Mouse (Mus musculus): Measurements from ENCODE around the gene Tmem184a. TPM values are rescaled to one million over a fixed set of nuclear protein-coding genes. Genes with fewer than 3 reads are reported as not detected.
A peak's percentile ranks its signal among the peaks of the same experiment; 100 is the strongest.

Gene Tmem184a
- polyA plus RNA-seq, 1 experiment: 7.2 TPM

GRCm38 (mm10) chr5:139821466-139822459, 2.0 kb upstream of the Tmem184a start:
- no peaks in the 10 kb centered on the region for H3K27me3 ChIP-seq (ENCODE audit: control insufficient read depth, insufficient read depth, insufficient read length)
- no peak overlapping the region for H3K4me3 ChIP-seq
- H3K4me2 ChIP-seq (ENCODE audit: low read depth): no peak overlapping the region
- TF ChIP-seq TCF12 (IDR thresholded peaks at IDR 0.05; ENCODE audit: insufficient read depth, poor library complexity, severe bottlenecking) (peak; percentile 48), MAX (IDR thresholded peaks at IDR 0.05; ENCODE audit: low read depth) (no peak), POLR2AphosphoS2 (IDR thresholded peaks at IDR 0.05; ENCODE audit: insufficient read length, low read depth) (no peak), POLR2A (IDR thresholded peaks at IDR 0.05; ENCODE audit: insufficient read length, low read depth) (no peak), TCF3 (IDR thresholded peaks at IDR 0.05; ENCODE audit: insufficient read length, low read depth) (peak; percentile 2), SRF (IDR thresholded peaks at IDR 0.05; ENCODE audit: control insufficient read depth, insufficient read length, low read depth) (no peak), MYOD1 (IDR thresholded peaks at IDR 0.05; ENCODE audit: control insufficient read depth in 1 of 3, insufficient read length in 2 of 3, low read depth in 2 of 3) (peak in 2 of 3 experiments; percentile 55 to 86), E2F4 (IDR thresholded peaks at IDR 0.05; ENCODE audit: insufficient read depth) (no peak), USF1 (IDR thresholded peaks at IDR 0.05; ENCODE audit: low read depth) (peak; percentile 27), MYOG (IDR thresholded peaks at IDR 0.05; ENCODE audit: control insufficient read depth in 1 of 3, insufficient read depth in 1 of 3, insufficient read length in 2 of 3, low read depth in 2 of 3) (peak in 2 of 3 experiments; percentile 80 to 86), REST (IDR thresholded peaks at IDR 0.05; ENCODE audit: insufficient read depth, insufficient read length) (no peak), CEBPB (IDR thresholded peaks at IDR 0.05; ENCODE audit: insufficient read depth, poor library complexity, severe bottlenecking) (no peak)
- no peak overlapping the region for H3ac ChIP-seq (ENCODE audit: control insufficient read depth, insufficient read length)
- H3K79me2 ChIP-seq (ENCODE audit: control insufficient read depth, insufficient read depth): peaks cover 14% of the 10 kb centered on the region
- peaks cover 8% of the 10 kb centered on the region for H3K36me3 ChIP-seq (ENCODE audit: control insufficient read depth, insufficient read depth)

DNA sequence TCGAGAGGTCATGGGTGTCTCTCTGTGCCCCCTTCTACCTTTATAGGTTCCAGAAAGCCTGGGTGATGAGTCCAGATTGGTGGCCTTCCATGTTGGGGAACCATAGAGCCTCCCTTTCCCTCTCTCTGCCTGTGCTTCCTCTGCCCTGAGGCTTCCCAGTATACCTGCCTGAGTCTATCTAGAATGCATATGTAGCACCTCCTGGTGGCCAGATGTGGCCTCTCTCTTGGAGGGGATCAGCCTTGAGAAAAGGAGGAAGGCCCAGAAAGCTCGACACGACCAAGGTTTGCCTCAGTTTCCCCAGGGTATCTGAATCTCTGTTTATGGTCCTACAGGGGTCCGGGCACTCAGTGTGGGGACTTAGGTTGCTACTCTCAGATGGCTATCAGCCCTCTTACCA, 916 bp downstream of the Tmem184a start:
- Histone ChIP-seq H3K79me2 (ENCODE audit: control insufficient read depth, insufficient read depth) (no peaks in the 10 kb centered on the region), H3K4me3 (no peak overlapping the region), H3K4me2 (ENCODE audit: low read depth) (peak overlapping the region; percentile 36), H3ac (ENCODE audit: control insufficient read depth, insufficient read length) (no peak overlapping the region), H3K27me3 (ENCODE audit: control insufficient read depth, insufficient read depth, insufficient read length) (peaks cover 5% of the 10 kb centered on the region), H3K36me3 (ENCODE audit: control insufficient read depth, insufficient read depth) (peaks cover 7% of the 10 kb centered on the region)
- no peak for TF ChIP-seq MYOD1 (IDR thresholded peaks at IDR 0.05; ENCODE audit: control insufficient read depth in 1 of 3, insufficient read length in 2 of 3, low read depth in 2 of 3)

- no peak overlapping the region for H3ac ChIP-seq (ENCODE audit: control insufficient read depth, insufficient read length)
- peaks cover 9% of the 10 kb centered on the region for H3K27me3 ChIP-seq (ENCODE audit: control insufficient read depth, insufficient read depth, insufficient read length)
- no peak overlapping the region for H3K4me3 ChIP-seq
- H3K36me3 ChIP-seq (ENCODE audit: control insufficient read depth, insufficient read depth): no peaks in the 10 kb centered on the region
- H3K4me2 ChIP-seq (ENCODE audit: low read depth): no peak overlapping the region
- H3K79me2 ChIP-seq (ENCODE audit: control insufficient read depth, insufficient read depth): no peaks in the 10 kb centered on the region
- TF ChIP-seq MYOD1 (IDR thresholded peaks at IDR 0.05; ENCODE audit: control insufficient read depth in 1 of 3, insufficient read length in 2 of 3, low read depth in 2 of 3) (no peak), REST (IDR thresholded peaks at IDR 0.05; ENCODE audit: insufficient read depth, insufficient read length) (no peak), TCF3 (IDR thresholded peaks at IDR 0.05; ENCODE audit: insufficient read length, low read depth) (no peak)
These were observed 1.7 kb downstream of the Tmem184a start for GRCm38 (mm10) chr5:139818056-139818455.

GRCm38 (mm10) chr5:139817292-139817691, 2.4 kb downstream of the Tmem184a start:
- Histone ChIP-seq H3K79me2 (ENCODE audit: control insufficient read depth, insufficient read depth) (no peaks in the 10 kb centered on the region), H3K4me2 (ENCODE audit: low read depth) (no peak overlapping the region), H3ac (ENCODE audit: control insufficient read depth, insufficient read length) (no peak overlapping the region), H3K4me3 (no peak overlapping the region), H3K36me3 (ENCODE audit: control insufficient read depth, insufficient read depth) (no peaks in the 10 kb centered on the region), H3K27me3 (ENCODE audit: control insufficient read depth, insufficient read depth, insufficient read length) (peaks cover 15% of the 10 kb centered on the region)
- no peak for TF ChIP-seq MYOD1 (IDR thresholded peaks at IDR 0.05; ENCODE audit: control insufficient read depth in 1 of 3, insufficient read length in 2 of 3, low read depth in 2 of 3)

GRCm38 (mm10) chr5:139816445-139816844, 3.3 kb downstream of the Tmem184a start:
- Histone ChIP-seq H3K4me2 (ENCODE audit: low read depth) (no peak overlapping the region), H3ac (ENCODE audit: control insufficient read depth, insufficient read length) (no peak overlapping the region), H3K4me3 (no peak overlapping the region), H3K27me3 (ENCODE audit: control insufficient read depth, insufficient read depth, insufficient read length) (peaks cover 21% of the 10 kb centered on the region), H3K79me2 (ENCODE audit: control insufficient read depth, insufficient read depth) (no peaks in the 10 kb centered on the region), H3K36me3 (ENCODE audit: control insufficient read depth, insufficient read depth) (no peaks in the 10 kb centered on the region)
- TF ChIP-seq TCF12 (IDR thresholded peaks at IDR 0.05; ENCODE audit: insufficient read depth, poor library complexity, severe bottlenecking): no peak
- TF ChIP-seq TCF3 (IDR thresholded peaks at IDR 0.05; ENCODE audit: insufficient read length, low read depth): no peak
- TF ChIP-seq MYOD1 (IDR thresholded peaks at IDR 0.05; ENCODE audit: control insufficient read depth in 1 of 3, insufficient read length in 2 of 3, low read depth in 2 of 3): no peak
- no peak for TF ChIP-seq MYOG (IDR thresholded peaks at IDR 0.05; ENCODE audit: control insufficient read depth in 1 of 3, insufficient read depth in 1 of 3, insufficient read length in 2 of 3, low read depth in 2 of 3)
- no peak for TF ChIP-seq E2F4 (IDR thresholded peaks at IDR 0.05; ENCODE audit: insufficient read depth)
- TF ChIP-seq CEBPB (IDR thresholded peaks at IDR 0.05; ENCODE audit: insufficient read depth, poor library complexity, severe bottlenecking): no peak
- TF ChIP-seq REST (IDR thresholded peaks at IDR 0.05; ENCODE audit: insufficient read depth, insufficient read length): no peak
- TF ChIP-seq POLR2AphosphoS2 (IDR thresholded peaks at IDR 0.05; ENCODE audit: insufficient read length, low read depth): no peak
- TF ChIP-seq SRF (IDR thresholded peaks at IDR 0.05; ENCODE audit: control insufficient read depth, insufficient read length, low read depth): no peak
- no peak for TF ChIP-seq MAX (IDR thresholded peaks at IDR 0.05; ENCODE audit: low read depth)
- TF ChIP-seq POLR2A (IDR thresholded peaks at IDR 0.05; ENCODE audit: insufficient read length, low read depth): no peak
- TF ChIP-seq USF1 (IDR thresholded peaks at IDR 0.05; ENCODE audit: low read depth): no peak

All from myocyte (in vitro differentiated cells).